In the genomic region with DNA sequence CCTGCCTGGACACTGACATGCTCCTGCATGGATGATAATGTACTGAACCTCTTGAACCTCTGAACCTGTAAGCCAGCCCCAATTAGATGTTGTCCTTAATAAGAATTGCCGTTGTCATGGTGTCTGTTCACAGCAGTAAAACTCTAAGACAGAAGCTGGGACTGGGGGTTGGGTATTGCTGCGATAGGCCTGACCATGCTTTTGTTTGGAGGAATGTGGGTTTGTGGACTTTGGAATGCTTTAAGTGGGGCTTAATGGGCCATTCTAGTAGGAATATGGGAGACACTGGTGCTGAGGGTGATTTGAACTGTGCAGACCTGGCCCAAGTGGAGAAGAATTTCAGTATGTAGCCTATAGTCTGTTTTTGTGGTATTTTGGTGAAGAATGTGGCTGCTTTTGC, we compare ENCODE assay signal across 25 mouse cellular contexts. TPM values are rescaled to one million over a fixed set of nuclear protein-coding genes. Genes with fewer than 3 reads are reported as not detected.
A peak's percentile ranks its signal among the peaks of the same experiment; 100 is the strongest.
DNase-seq lines count a peak whose midpoint lies in the region; ATAC-seq and TF ChIP-seq lines count a peak whose summit lies in the region.
"Had no signal": no experiment of that assay in that cellular context is flagged by ENCODE, and none has a peak within 500 bp of the region (broad histone marks: within the 10 kb centered on the region; RNA-seq: fewer than 3 reads in every experiment).

No protein-coding gene starts in this region.

- WGBS in lung, embryonic 15.5 days: 61% methylated on average over 2 of the region's 2 CpGs
- WGBS in small intestine, adult 2 months: 18% methylated on average over 2 of the region's 2 CpGs
- 31% methylated on average over 2 of the region's 2 CpGs for WGBS in hindbrain, embryonic 13.5 days
- WGBS in kidney, embryonic 14.5 days: 43% methylated on average over 2 of the region's 2 CpGs

- H3K9ac ChIP-seq in lung, embryonic 15.5 days: no peak overlapping the region
- no peak overlapping the region for H3K9ac ChIP-seq in hindbrain, embryonic 13.5 days
- no peak overlapping the region for H3K9ac ChIP-seq in kidney, embryonic 14.5 days (ENCODE audit: low read depth, low read length)
- H3K9ac ChIP-seq: heart, embryonic 13.5 days; liver, embryonic 15.5 days; midbrain, embryonic 13.5 days; neural tube, embryonic 13.5 days had no signal

- no peak for TF ChIP-seq CTCF in small intestine, adult 2 months (IDR thresholded peaks at IDR 0.05; ENCODE audit: extremely low read depth, insufficient read length, insufficient replicate concordance, low read depth, low read length)

- H3K9me3 ChIP-seq in lung, embryonic 15.5 days: no peaks in the 10 kb centered on the region
- no peaks in the 10 kb centered on the region for H3K9me3 ChIP-seq in hindbrain, embryonic 13.5 days
- no peaks in the 10 kb centered on the region for H3K9me3 ChIP-seq in kidney, embryonic 14.5 days (ENCODE audit: control insufficient read depth, low read length)
- H3K9me3 ChIP-seq: heart, embryonic 13.5 days; limb, embryonic 10.5 days; liver, embryonic 15.5 days; megakaryocyte, embryonic 14.5 days; midbrain, embryonic 13.5 days; neural tube, embryonic 13.5 days had no signal

- 0 out of 2 replicates have a peak overlapping the region, but pooled peaks have one; percentile 24 for H3K27ac ChIP-seq in lung, embryonic 15.5 days
- peak overlapping the region; percentile 80 for H3K27ac ChIP-seq in small intestine, adult 2 months (ENCODE audit: insufficient read depth, low read depth, low read length)
- H3K27ac ChIP-seq in hindbrain, embryonic 13.5 days: no peak overlapping the region
- no peak overlapping the region for H3K27ac ChIP-seq in kidney, embryonic 14.5 days (ENCODE audit: low read depth, low read length)
- H3K27ac ChIP-seq: heart, embryonic 13.5 days; limb, embryonic 10.5 days; liver, embryonic 15.5 days; midbrain, embryonic 13.5 days; neural tube, embryonic 13.5 days; stomach, postnatal 0 days had no signal

- TF ChIP-seq POLR2A in small intestine, adult 2 months (IDR thresholded peaks at IDR 0.05; ENCODE audit: low read depth, low read length): no peak

- H3K4me3 ChIP-seq in lung, embryonic 15.5 days: no peak overlapping the region
- no peak overlapping the region for H3K4me3 ChIP-seq in small intestine, adult 2 months (ENCODE audit: low read depth, low read length)
- no peak overlapping the region for H3K4me3 ChIP-seq in hindbrain, embryonic 13.5 days
- no peak overlapping the region for H3K4me3 ChIP-seq in kidney, embryonic 14.5 days (ENCODE audit: low read length)
- H3K4me3 ChIP-seq: heart, embryonic 13.5 days; limb, embryonic 10.5 days; liver, embryonic 15.5 days; megakaryocyte, embryonic 14.5 days; midbrain, embryonic 13.5 days; neural tube, embryonic 13.5 days had no signal

- H3K4me1 ChIP-seq in lung, embryonic 15.5 days: peaks cover 14% of the 10 kb centered on the region
- peaks cover 17% of the 10 kb centered on the region; the same call in 1 of the 2 replicates for H3K4me1 ChIP-seq in small intestine, adult 2 months (ENCODE audit: control insufficient read depth, insufficient read depth, insufficient read length, low read length)
- H3K4me1 ChIP-seq in hindbrain, embryonic 13.5 days (replicated peaks): peaks cover 7% of the 10 kb centered on the region; the same call in 1 of the 2 replicates
- H3K4me1 ChIP-seq in kidney, embryonic 14.5 days (ENCODE audit: control insufficient read depth, insufficient read depth, low read length): no peaks in the 10 kb centered on the region
- H3K4me1 ChIP-seq: limb, embryonic 10.5 days; midbrain, embryonic 13.5 days had no signal

- ATAC-seq in lung, embryonic 15.5 days (ENCODE audit: borderline replicate concordance, extremely low read depth, low FRiP score, low TSS enrichment): no peak
- ATAC-seq in hindbrain, embryonic 13.5 days (ENCODE audit: low FRiP score): no peak
- ATAC-seq in kidney, embryonic 14.5 days (ENCODE audit: low FRiP score, low TSS enrichment): no peak
- ATAC-seq: midbrain, embryonic 13.5 days had no signal

- DNase-seq in lung, postnatal 14 days: no peak
- DNase-seq in ZHBTc4 (ENCODE audit: low read depth, low spot score): peak; percentile 73
- DNase-seq in embryo, embryonic 9.5 days (ENCODE audit: extremely low spot score): peak; percentile 11
- no peak for DNase-seq in testis, postnatal 14 days (ENCODE audit: low spot score)
- DNase-seq: cerebellum, adult 18-20 months; cerebellum, postnatal 14 days; gastrocnemius, postnatal 10 days; heart, adult 11 months; heart, postnatal 14 days; kidney, adult 2 months; kidney, postnatal 10 days; liver; lung, postnatal 36 days; right cerebral cortex, adult 18-20 months had no signal

- no peak overlapping the region for H3K4me2 ChIP-seq in lung, embryonic 15.5 days
- H3K4me2 ChIP-seq in hindbrain, embryonic 13.5 days: no peak overlapping the region
- H3K4me2 ChIP-seq in kidney, embryonic 14.5 days (replicated peaks; ENCODE audit: low read depth, low read length): no peak overlapping the region
- H3K4me2 ChIP-seq: heart, embryonic 13.5 days; liver, embryonic 15.5 days; midbrain, embryonic 13.5 days; neural tube, embryonic 13.5 days had no signal

- no peaks in the 10 kb centered on the region for H3K27me3 ChIP-seq in lung, embryonic 15.5 days
- H3K27me3 ChIP-seq in small intestine, adult 2 months (ENCODE audit: control insufficient read depth, insufficient read depth, low read length): no peaks in the 10 kb centered on the region
- no peaks in the 10 kb centered on the region for H3K27me3 ChIP-seq in hindbrain, embryonic 13.5 days
- no peaks in the 10 kb centered on the region for H3K27me3 ChIP-seq in kidney, embryonic 14.5 days (ENCODE audit: control insufficient read depth, insufficient read depth, low read length)
- H3K27me3 ChIP-seq: heart, embryonic 13.5 days; liver, embryonic 15.5 days; megakaryocyte, embryonic 14.5 days; midbrain, embryonic 13.5 days; neural tube, embryonic 13.5 days had no signal

- no peaks in the 10 kb centered on the region for H3K36me3 ChIP-seq in lung, embryonic 15.5 days
- H3K36me3 ChIP-seq in small intestine, adult 2 months (ENCODE audit: control insufficient read depth, insufficient read depth, low read length): peaks cover 4% of the 10 kb centered on the region
- no peaks in the 10 kb centered on the region for H3K36me3 ChIP-seq in hindbrain, embryonic 13.5 days
- H3K36me3 ChIP-seq in kidney, embryonic 14.5 days (ENCODE audit: control insufficient read depth, insufficient read depth, low read length): no peaks in the 10 kb centered on the region

RNA-seq across cellular contexts. Expression of a gene that starts 15.5 kb away (rescaled TPM):
- 74.7 and 80.1 TPM in 2 replicates for polyA plus RNA-seq in lung, embryonic 15.5 days (2015; fragmentation: Nextera tagmentation; extraction: Ambion mirVana)
- polyA plus RNA-seq in small intestine, adult 2 months (2012; rRNA removed): 26.1 and 31.8 TPM in 2 replicates
- polyA plus RNA-seq in hindbrain, embryonic 13.5 days (2015; fragmentation: Nextera tagmentation; extraction: Ambion mirVana): 53.0 and 53.5 TPM in 2 replicates
- 63.8 and 65.8 TPM in 2 replicates for polyA plus RNA-seq in kidney, embryonic 14.5 days (2014; fragmentation: Nextera tagmentation; extraction: Ambion mirVana)

RNA-seq across cellular contexts. Expression of a gene that starts 50.3 kb away (rescaled TPM):
- 2.5 and 2.7 TPM in 2 replicates for polyA plus RNA-seq in lung, embryonic 15.5 days (2015; fragmentation: Nextera tagmentation; extraction: Ambion mirVana)
- 8.9 and 13.4 TPM in 2 replicates for polyA plus RNA-seq in small intestine, adult 2 months (2012; rRNA removed)
- 87.3 and 90.2 TPM in 2 replicates for polyA plus RNA-seq in hindbrain, embryonic 13.5 days (2015; fragmentation: Nextera tagmentation; extraction: Ambion mirVana)
- 1.2 and 1.3 TPM in 2 replicates for polyA plus RNA-seq in kidney, embryonic 14.5 days (2014; fragmentation: Nextera tagmentation; extraction: Ambion mirVana)

Comparison
In these comparisons a context has a peak if more than half of its experiments do, and no peak if none do; other contexts are left out.
1. H3K27ac ChIP-seq: peak in lung, embryonic 15.5 days (single experiment) and small intestine, adult 2 months (single experiment); none in hindbrain, embryonic 13.5 days (single experiment) and kidney, embryonic 14.5 days (single experiment).
2. DNase-seq: peak in ZHBTc4 (single experiment) and embryo, embryonic 9.5 days (single experiment); none in lung, postnatal 14 days (single experiment) and testis, postnatal 14 days (single experiment).